Mouse (Mus musculus) liver, embryonic 15.5 days (tissue): Measurements from ENCODE around the gene B3gat3. TPM values are rescaled to one million over a fixed set of nuclear protein-coding genes. Genes with fewer than 3 reads are reported as not detected.
"Not testable (repeated sequence)": the region's sequence is repeated elsewhere in the genome, so short reads cannot be mapped to it uniquely, and the experiment has no call there.

Source experiments
- ATAC-seq: fragments of 200-750 bp; cut with Nextera tagmentation; 2 replicates; pipeline ENCODE4 v1.8.0; 2017; ENCODE audit warnings: moderate number of reproducible peaks, mild to moderate bottlenecking, moderate library complexity; ENCODE audit not compliant: insufficient read depth
- H3K27ac ChIP-seq: fragments of 300-500 bp; sonication (generic); replicated peaks from 2 replicates; pipeline ENCODE4 v1.5.1; 2015; ENCODE audit warnings: mild to moderate bottlenecking, inconsistent platforms
- H3K27me3 ChIP-seq: fragments of 300-500 bp; sonication (generic); 2 replicates; pipeline ENCODE4 v1.6.1; 2015; ENCODE audit warnings: mild to moderate bottlenecking, inconsistent platforms
- H3K36me3 ChIP-seq: fragments of 300-500 bp; sonication (generic); replicated peaks from 2 replicates; pipeline ENCODE4 v1.6.1; 2015; ENCODE audit warnings: moderate library complexity, mild to moderate bottlenecking, inconsistent platforms
- H3K4me1 ChIP-seq: fragments of 300-500 bp; sonication (generic); replicated peaks from 2 replicates; pipeline ENCODE4 v1.6.1; 2015; ENCODE audit warnings: inconsistent platforms
- H3K4me2 ChIP-seq: fragments of 300-500 bp; sonication (generic); 2 replicates; pipeline ENCODE4 v1.6.1; 2015; ENCODE audit warnings: moderate library complexity, mild to moderate bottlenecking, inconsistent platforms
- H3K4me3 ChIP-seq: fragments of 300-500 bp; sonication (generic); replicated peaks from 2 replicates; pipeline ENCODE4 v1.5.1; 2015; ENCODE audit warnings: mild to moderate bottlenecking, inconsistent platforms
- H3K9ac ChIP-seq: fragments of 300-500 bp; sonication (generic); 2 replicates; pipeline ENCODE4 v1.6.1; 2015; ENCODE audit warnings: moderate library complexity, mild to moderate bottlenecking, inconsistent platforms
- H3K9me3 ChIP-seq: fragments of 300-500 bp; sonication (generic); replicated peaks from 2 replicates; pipeline ENCODE4 v1.6.1; 2016; ENCODE audit warnings: inconsistent platforms
- WGBS: fragments of 180-500 bp; shearing (Covaris S2); methylation state at CpG from one replicate; pipeline ENCODE4 v1.1.7; 2015; ENCODE audit warnings: mixed read lengths; ENCODE audit not compliant: insufficient replicate concordance; 5-methylcytosine and 5-hydroxymethylcytosine counted together
- polyA plus RNA-seq: library from polyadenylated mRNA; unstranded; fragments of >200 nt; fragmentation: Nextera tagmentation; extraction: Ambion mirVana; gene quantifications from 2 replicates; pipeline ENCODE4 v1.2.1, GENCODE M21; 2015

B3gat3 gene
- polyA plus RNA-seq, 1 experiment from 2014 or later, result 20.6 TPM

- H3K4me2 ChIP-seq, result peak overlapping the region; percentile 78
- H3K4me1 ChIP-seq, result peaks cover 40% of the 10 kb centered on the region
- H3K9me3 ChIP-seq, result no peaks in the 10 kb centered on the region
- no peaks in the 10 kb centered on the region for H3K27me3 ChIP-seq
- H3K9ac ChIP-seq, result peak overlapping the region; percentile 81; the same call in 1 of the 2 replicates
- WGBS, result 25% methylated on average over 1 of the region's 1 CpGs
- H3K27ac ChIP-seq, result peak overlapping the region; percentile 75; the same call in 1 of the 2 replicates
- H3K4me3 ChIP-seq, result peak overlapping the region; percentile 76
- H3K36me3 ChIP-seq, result peaks cover 20% of the 10 kb centered on the region
- no peak for ATAC-seq
These were observed 33.1 kb upstream of the B3gat3 start for GRCm38 (mm10) chr19:8886916-8887584.

DNA sequence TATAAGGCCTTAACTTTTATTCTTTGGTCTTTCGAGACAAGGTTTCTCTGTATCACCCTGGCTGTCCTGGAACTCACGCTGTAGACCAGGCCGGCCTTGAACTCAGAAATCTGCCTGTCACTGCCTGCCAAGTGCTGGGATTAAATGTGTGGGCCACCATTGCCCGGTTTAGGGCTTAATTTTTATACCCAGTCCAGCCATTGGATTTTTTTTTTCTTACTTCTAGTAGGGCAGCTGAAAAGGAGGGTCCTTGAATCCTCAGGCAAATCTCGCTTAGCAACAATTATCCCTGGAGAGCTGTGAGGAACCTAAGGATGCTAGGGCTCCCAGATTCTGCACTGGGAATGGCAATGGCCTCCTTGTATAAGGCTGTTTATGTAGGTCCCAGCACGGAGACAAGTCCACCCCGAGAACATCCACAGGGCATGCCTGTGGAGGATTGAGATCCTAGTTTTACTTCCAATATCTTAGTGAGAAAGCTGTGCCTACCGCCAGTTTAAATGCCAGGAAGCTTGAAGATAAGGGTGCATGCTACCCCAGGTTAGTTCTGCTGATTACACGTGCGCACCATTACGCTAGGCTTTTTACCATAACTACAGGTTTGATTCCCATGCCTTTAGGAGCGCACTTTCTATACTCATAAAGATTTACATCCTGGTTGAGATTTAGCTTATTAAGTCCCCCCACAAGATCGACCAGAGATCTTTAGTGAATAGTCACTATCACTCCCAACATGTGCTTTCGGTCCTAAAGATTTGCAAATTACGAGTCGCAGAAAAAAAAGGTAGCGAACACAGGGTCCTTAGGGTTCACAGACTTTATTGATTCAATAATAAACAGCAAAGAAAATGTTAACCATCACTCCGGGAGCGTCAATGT is 32.4 kb upstream of the B3gat3 start:
- no peak for ATAC-seq
- 9% methylated on average over 19 of the region's 19 CpGs for WGBS

GRCm38 (mm10) chr19:8888511-8889385 is 31.4 kb upstream of the B3gat3 start, which contains the start of the genes 1810009A15Rik and Gm49416:
Gene 1810009A15Rik, plus strand, starts transcription at chr19:8888853.
Gene Gm49416, plus strand, starts transcription at chr19:8888926.
- peak within 1 kb of the TSS; percentile 78 for H3K4me2 ChIP-seq
- H3K27ac ChIP-seq, result peak within 1 kb of the TSS; percentile 87
- peak within 1 kb of the TSS; percentile 76 for H3K4me3 ChIP-seq
- under 1% methylated on average over 58 of the region's 58 CpGs for WGBS
- H3K27me3 ChIP-seq, result no peaks in the 10 kb centered on the region
- H3K36me3 ChIP-seq, result peaks cover 20% of the 10 kb centered on the region
- peak; percentile 89 for ATAC-seq
- H3K9ac ChIP-seq, result peak within 1 kb of the TSS; percentile 81
- H3K4me1 ChIP-seq, result peaks cover 54% of the 10 kb centered on the region
- no peaks in the 10 kb centered on the region for H3K9me3 ChIP-seq

More for the DNA sequence above, 32.4 kb upstream of the B3gat3 start:
- Histone ChIP-seq H3K36me3 (peaks cover 20% of the 10 kb centered on the region), H3K27me3 (no peaks in the 10 kb centered on the region), H3K9ac (peak overlapping the region; percentile 81), H3K4me2 (peak overlapping the region; percentile 78), H3K27ac (peak overlapping the region; percentile 75), H3K9me3 (no peaks in the 10 kb centered on the region), H3K4me3 (peak overlapping the region; percentile 76), H3K4me1 (peaks cover 46% of the 10 kb centered on the region)

DNA sequence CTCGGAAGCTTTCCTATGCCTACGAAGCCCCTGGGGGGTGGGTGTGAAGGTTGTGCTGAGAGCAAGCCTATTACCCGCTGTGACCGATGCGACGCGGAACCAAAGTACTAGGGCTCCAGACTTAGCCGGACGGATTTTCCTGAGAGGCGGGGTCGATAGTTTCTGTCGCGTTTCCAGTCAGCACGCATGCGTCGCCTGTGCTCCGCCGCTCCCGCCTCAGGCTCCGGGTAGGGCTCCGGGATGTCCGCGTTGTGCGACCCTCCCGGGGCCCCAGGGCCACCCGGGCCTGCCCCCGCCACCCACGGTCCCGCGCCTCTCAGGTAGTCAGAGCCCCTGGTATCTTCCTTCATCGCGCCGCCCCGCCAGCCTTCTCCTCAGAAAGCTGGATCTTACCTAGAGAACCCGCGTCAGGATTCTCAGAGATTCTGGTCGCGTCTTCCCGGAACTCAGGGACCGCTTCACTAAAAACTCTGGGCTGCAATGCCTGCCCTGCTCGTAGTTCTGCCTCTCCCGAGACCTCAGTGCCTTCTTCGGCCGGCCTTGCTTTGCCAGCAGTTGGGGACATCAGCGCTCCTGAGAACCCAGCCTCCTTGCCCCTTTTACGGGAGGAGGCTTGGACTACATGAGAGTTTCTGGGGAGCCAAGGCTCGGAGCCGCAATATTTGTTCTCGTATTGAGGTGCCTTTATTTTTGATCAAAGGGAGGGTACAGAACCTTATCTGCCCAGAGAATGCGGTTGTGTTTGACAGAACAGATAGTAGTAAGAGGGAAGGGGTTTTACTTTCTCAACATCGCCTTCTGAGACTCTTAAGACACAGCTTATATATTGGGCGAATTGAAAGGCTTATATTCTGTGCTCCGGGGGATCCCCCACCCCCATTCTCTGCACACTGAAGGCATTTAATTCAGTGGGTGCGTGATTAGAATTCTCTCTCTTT is 27.1 kb upstream of the B3gat3 start, which contains the start of gene Ints5:
Gene Ints5, plus strand, starts transcription at position 177 of the 938 bp plus-strand sequence.
- H3K4me1 ChIP-seq, result peaks cover 71% of the 10 kb centered on the region
- H3K4me2 ChIP-seq, result peak within 1 kb of the TSS; percentile 78
- 1% methylated on average over 54 of the region's 54 CpGs for WGBS
- peak; percentile 45 for ATAC-seq
- peak within 1 kb of the TSS; percentile 93 for H3K27ac ChIP-seq
- H3K27me3 ChIP-seq, result no peaks in the 10 kb centered on the region
- no peaks in the 10 kb centered on the region for H3K9me3 ChIP-seq
- peak within 1 kb of the TSS; percentile 95 for H3K4me3 ChIP-seq
- H3K36me3 ChIP-seq, result peaks cover 48% of the 10 kb centered on the region
- H3K9ac ChIP-seq, result peak within 1 kb of the TSS; percentile 96

- Histone ChIP-seq H3K4me2 (peak overlapping the region; percentile 20), H3K36me3 (peaks cover 40% of the 10 kb centered on the region), H3K27ac (0 out of 2 replicates have a peak overlapping the region, but pooled peaks have one; percentile 20), H3K27me3 (no peaks in the 10 kb centered on the region), H3K4me3 (no peak overlapping the region), H3K9me3 (no peaks in the 10 kb centered on the region), H3K9ac (no peak overlapping the region), H3K4me1 (peaks cover 74% of the 10 kb centered on the region)
- WGBS, result 85% methylated on average over 9 of the region's 9 CpGs
- ATAC-seq, result no peak
These were observed 24.7 kb upstream of the B3gat3 start for GRCm38 (mm10) chr19:8895397-8895960.

GRCm38 (mm10) chr19:8896231-8896630 is 23.9 kb upstream of the B3gat3 start:
- H3K4me2 ChIP-seq, result peak overlapping the region; percentile 20; the same call in 1 of the 2 replicates

DNA sequence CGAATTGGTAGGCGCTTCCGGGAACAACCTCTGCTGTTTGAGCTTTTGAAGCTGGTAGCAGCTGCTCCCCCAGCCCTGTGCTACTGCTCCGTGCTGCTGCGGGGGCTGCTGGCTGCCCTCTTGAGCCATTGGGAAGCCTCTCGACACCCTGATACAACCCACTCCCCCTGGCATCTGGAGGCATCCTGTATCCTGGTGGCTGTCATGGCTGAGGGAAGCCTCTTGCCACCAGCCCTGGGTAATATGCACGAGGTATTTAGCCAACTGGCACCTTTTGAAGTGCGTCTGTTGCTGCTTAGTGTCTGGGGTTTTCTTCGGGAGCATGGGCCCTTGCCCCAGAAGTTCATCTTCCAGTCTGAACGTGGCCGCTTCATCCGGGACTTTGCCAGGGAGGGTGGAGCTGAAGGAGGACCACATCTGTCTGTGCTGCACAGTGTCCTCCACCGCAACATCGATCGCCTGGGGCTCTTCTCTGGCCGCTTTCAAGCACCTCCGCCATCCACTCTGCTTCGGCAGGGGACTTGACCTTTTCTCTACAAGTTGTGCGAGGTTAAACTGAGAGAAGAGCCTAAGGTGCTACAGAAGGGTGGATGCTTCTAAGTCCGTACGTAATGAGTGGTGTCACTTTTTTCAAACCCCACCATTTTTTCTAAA is 22.8 kb upstream of the B3gat3 start:
- Histone ChIP-seq H3K4me3 (peak overlapping the region; percentile 86), H3K4me2 (peak overlapping the region; percentile 81), H3K27ac (peak overlapping the region; percentile 90), H3K36me3 (peaks cover 43% of the 10 kb centered on the region), H3K4me1 (peaks cover 70% of the 10 kb centered on the region), H3K9ac (peak overlapping the region; percentile 91)
- WGBS, result 40% methylated on average over 21 of the region's 21 CpGs
- H3K9me3 ChIP-seq, H3K27me3 ChIP-seq: not testable (repeated sequence)
- peak; percentile 33 for ATAC-seq

More at GRCm38 (mm10) chr19:8896231-8896630, 23.9 kb upstream of the B3gat3 start:
- H3K4me1 ChIP-seq, result peaks cover 76% of the 10 kb centered on the region
- peaks cover 36% of the 10 kb centered on the region for H3K36me3 ChIP-seq
- 71% methylated on average over 5 of the region's 5 CpGs for WGBS
- H3K9ac ChIP-seq, ATAC-seq, H3K9me3 ChIP-seq, H3K27me3 ChIP-seq, H3K4me3 ChIP-seq: not testable (repeated sequence)
- peak overlapping the region; percentile 90 for H3K27ac ChIP-seq

- H3K9ac ChIP-seq, result peak within 1 kb of the TSS; percentile 91
- WGBS, result under 1% methylated on average over 53 of the region's 53 CpGs
- no peaks in the 10 kb centered on the region for H3K9me3 ChIP-seq
- H3K27me3 ChIP-seq, result no peaks in the 10 kb centered on the region
- peak within 1 kb of the TSS; percentile 90 for H3K27ac ChIP-seq
- peaks cover 66% of the 10 kb centered on the region for H3K4me1 ChIP-seq
- H3K4me3 ChIP-seq, result peak within 1 kb of the TSS; percentile 86
- ATAC-seq, result peak; percentile 98
- H3K4me2 ChIP-seq, result peak within 1 kb of the TSS; percentile 81
- peaks cover 47% of the 10 kb centered on the region for H3K36me3 ChIP-seq
These were observed 22.2 kb upstream of the B3gat3 start, which contains the start of gene Ganab for GRCm38 (mm10) chr19:8897865-8898495. Gene Ganab, plus strand, starts transcription at chr19:8898071.

- 3% methylated on average over 13 of the region's 13 CpGs for WGBS
- Histone ChIP-seq H3K4me2 (peak overlapping the region; percentile 81), H3K9me3 (no peaks in the 10 kb centered on the region), H3K27ac (peak overlapping the region; percentile 90), H3K36me3 (peaks cover 53% of the 10 kb centered on the region), H3K4me3 (peak overlapping the region; percentile 86), H3K27me3 (no peaks in the 10 kb centered on the region), H3K9ac (peak overlapping the region; percentile 91), H3K4me1 (peaks cover 61% of the 10 kb centered on the region)
- ATAC-seq, result no peak
These were observed 21.6 kb upstream of the B3gat3 start for GRCm38 (mm10) chr19:8898576-8898975.
